Mouse (Mus musculus) mouse trophoblast stem cell (cell line): ENCODE measurements around the gene Sept11.

Experiments used
- in situ Hi-C, 2 experiments: fragments of 300-500 bp; cut with MseI, MboI; formaldehyde crosslinking; loops; 2 replicates in 1 of 2; 3 replicates in 1 of 2; pipeline ENCODE4 v1.15.1; 2025

The Sept11 gene

DNA sequence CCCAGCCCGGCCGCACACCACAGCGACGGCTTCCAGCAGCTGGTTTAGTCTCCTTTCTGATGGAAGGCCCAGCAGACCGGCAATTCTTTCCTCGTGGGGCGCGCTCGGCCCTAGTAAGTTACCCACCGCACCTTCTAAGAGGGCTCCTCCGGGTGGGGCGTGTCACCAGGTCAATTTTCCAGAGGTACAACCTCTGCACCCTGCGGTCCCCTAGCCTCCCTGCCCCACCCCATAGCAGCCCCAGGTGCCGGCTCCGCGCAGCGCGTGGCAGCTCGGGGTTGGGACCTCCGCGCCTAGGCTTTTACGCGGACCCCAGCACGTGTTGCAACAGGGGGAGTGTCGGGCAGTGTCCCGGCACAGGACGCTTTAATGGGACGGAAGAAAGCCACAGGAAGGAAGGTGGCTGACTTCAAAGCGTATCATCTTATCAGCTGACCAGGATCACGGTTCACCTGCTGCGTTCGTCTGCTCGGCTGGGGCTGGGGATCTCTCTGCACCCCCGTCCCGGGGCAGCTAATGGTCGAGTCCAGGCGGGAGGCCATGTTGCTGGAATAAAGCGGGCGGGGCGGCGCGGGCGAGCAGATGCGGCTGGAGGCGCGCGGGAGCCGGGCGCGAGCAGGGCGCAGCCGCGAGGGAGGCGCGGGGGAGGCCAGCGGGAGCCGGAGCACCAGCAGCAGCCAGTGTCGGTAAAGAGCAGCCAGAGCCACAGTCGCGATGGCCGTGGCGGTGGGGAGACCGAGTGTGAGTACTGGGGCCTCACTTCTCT is at the start of gene Sept11:
TSS of gene Sept11 (plus strand) at position 581 of the 766 bp plus-strand sequence.
- in situ Hi-C loops = no loop called here

DNA sequence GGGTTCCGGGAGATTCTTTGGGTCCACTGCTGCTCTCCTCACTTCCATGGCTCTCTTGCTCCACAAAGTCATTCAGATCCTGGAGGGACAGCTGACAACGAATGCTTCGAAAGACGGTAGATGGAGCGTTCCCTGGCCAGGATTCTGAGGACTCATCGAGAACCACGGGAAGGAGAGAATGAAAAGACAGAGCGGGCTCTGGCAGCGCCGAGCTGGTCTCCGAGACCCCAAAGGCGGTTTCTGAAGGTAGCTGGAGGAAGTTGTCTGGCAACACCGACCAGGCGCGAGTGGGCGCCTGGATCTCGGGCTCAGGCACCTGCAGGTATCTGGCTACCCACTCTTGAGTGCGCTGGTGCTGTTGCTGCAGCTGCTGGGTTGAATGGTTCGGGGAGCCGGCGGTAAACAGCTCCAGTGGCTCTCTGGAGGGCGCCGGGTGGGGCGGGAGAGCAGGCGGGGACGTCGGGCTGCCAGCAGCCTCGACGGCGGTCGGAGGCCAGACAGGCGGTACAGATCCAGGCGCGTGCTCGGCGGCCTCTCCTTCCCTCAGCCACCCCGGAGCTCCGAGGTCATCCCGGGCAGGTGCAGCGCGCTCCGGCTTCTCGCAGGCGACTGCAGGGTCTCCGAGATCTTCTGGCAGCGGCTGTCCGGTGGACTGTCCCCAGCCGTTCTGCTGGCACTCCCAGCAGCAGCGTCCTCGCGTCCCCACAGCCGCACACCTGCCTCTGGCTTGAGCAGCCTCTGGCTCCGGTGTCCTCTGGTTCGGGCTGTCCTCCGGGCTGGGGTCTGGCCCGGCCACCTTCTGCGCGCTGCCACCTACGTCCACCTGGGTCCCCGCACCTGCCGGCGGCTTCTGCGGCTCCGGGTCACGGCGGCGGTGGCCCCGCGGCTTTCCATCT is 49.3 kb upstream of the Sept11 start:
- in situ Hi-C loops = no loop called here

DNA sequence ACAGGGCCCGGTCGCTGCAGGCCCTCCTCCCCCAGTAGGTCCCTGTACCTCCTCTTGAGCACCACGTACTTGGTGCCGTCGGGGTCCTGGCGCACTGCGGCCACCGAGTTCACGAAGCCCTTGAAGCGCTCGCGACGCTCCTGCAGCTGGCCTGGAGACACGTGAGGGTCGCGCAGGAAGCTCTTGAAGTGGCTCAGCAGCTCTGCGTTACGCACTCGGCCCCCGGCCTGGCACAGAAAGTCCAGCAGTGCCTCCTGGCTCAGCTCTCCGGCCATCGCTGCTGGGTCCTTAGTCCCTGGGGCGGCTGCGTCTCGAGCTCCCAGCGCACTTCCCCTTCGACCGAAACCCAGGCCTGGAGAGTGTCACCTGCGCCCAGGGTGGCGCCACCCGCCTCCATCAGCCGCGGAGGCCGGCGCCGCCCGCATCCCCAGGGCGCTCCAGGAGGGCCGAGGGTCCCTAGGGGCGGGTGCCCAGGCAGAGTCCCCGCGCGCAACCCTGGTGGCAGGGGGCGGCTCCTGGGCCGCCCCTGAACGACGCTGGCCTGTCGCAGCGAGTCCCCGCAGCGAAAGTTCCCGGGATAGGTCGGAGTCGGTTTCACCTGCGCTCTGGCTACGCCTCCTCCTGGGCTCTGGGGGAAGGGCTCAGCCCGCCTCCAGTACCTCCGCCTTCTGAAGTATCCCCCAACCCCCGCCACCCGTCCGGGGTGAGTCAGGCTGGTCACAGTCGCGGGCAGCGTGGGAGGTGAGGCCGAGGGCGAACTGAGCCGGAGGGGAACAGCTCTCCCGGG is 48.5 kb upstream of the Sept11 start, which contains the start of gene Sowahb:
TSS of gene Sowahb (minus strand) at position 439 of the 787 bp plus-strand sequence.
- in situ Hi-C loops = no loop called here

DNA sequence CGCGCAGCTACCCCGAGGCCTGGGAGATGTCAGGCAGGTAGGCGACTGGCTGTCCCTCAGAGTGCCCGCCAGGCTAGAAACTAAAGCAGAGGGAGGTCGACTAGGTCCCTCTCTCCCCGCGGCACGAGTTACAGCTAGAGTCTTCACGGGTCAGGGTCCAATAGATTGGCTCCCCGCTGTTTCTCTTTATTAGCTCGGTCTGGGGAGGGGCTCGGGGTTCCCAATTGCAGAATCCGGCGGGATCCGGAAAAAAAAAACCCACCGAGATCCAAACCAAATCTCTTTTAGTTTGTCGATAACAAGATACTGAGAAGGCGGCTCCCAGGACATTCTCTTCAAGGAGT is 47.9 kb upstream of the Sept11 start:
- in situ Hi-C loops = no loop called here

DNA sequence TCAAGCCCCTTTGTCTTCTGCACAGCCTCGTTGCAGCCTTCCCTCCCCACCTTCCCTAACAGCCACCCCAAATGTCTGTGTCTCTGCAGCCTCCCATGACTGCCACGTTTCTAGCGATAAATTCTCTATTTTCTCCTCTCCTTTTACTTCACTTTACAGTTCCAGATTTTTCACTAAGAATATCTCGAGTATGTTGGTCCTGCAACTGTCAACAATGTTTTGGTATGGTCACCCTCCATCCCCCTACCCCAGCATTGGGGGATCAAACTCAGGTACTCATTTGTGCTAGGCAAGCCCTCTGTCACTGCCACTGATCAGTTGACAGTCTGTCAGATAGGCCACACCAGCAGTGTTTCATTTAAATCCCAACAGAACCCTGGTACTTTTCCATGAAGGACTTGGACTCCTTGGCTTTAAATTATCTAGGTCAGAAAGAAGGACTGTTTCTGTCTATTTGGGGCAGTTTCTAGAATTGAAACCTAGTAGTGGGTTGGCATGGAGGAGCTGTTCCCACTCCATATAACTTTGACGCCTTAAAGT is 46.9 kb upstream of the Sept11 start:
- in situ Hi-C loops = no loop called here

DNA sequence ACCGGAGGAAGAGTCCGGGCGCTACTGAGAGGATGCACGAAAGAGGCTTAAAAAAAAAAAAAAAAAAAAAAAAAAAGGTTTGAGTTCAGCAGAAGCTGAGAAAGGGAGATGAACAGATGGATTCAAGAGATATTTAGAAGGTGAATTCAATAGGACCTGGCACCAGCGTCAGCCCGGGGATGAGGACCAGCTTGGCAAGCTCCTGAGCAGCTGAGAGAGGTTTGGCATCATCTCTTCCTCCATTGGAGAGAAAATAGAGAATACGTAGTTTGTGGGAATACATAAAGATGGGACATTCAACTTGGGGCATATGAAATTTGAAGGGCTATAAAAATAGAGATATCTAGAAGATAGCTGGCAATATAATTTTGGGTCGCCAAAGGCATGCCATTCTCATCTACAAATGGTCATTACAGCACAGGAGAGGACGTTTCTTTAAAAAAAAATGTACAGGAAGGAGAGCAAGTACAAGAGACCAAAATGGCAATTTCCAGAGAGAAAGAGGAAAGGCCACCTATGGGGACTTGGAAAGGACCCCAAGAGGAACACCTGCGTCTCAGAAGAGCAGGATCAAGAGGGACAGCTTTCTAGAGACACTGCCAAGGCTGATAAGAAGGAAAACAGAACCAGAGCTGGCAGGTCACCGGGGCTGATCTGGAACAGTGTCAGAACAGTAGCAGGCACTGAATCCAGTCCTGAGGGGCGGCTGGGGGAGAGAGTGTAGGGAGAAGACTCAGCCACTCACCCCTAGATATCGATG is 44.6 kb upstream of the Sept11 start:
- in situ Hi-C loops = no loop called here

DNA sequence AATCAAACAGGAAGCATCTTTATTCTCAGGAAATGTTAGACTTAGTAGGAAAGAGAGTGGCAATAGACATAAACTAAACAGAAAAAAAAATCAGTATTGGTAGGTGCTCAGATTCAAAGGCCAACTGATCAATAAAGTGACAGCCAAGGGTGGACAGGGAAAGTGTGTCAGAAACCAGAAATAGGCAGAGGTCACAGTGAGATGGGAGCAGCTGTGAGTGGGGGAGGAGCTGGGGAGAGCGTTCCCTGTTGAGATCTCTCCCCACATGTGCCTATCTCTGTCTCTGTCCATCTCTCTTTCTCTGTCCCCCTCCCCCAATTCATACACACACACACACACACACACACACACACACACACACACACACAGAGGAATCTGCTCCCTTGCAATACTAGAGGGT is 43.3 kb upstream of the Sept11 start:
- in situ Hi-C loops = loop anchor here (5.0 to 25.0 kb wide), 2 partner anchors 112 kb away; no protein-coding TSS in a partner anchor

DNA sequence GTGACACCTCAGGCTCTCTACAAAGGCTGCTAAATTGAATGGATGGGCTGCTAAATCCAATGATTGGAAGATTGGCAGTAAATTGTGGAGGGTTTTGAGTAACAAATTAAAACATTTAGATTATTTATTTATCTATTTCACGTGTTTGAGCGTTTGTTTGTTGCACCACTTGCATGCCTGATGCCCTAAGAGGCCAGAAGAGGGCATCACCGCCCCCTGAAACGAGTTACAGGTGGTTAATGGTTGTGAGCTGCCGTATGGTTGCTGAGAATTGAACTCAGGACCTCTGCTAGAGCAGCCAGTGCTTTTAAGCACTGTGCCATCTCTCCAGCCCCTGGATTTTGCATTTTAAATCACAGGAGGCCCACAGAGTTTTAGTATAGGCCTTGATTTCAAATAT is 42.2 kb upstream of the Sept11 start:
- in situ Hi-C loops = loop anchor here (5.0 to 25.0 kb wide), 2 partner anchors 111 kb away; no protein-coding TSS in a partner anchor

DNA sequence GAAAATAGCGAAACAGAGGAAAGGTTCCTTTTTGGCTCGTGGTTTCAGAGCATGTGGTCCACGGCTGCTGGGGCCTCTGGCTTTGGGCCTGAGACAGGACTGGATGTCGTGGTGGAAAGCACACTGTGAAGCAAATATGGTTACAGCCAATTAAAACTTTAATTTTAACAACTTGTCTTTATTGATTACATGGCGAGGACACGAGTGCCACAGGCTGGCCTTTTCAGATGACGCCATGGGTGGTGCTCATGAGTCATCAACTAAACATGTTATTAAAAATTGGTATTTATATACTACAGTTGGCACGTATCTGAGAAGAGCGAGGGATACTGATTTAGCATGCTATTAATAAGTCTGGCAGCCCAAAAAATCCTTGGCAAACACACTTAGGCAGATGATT is 41.3 kb upstream of the Sept11 start:
- in situ Hi-C loops = loop anchor here (5.0 to 25.0 kb wide), 2 partner anchors 110 kb away; no protein-coding TSS in a partner anchor

DNA sequence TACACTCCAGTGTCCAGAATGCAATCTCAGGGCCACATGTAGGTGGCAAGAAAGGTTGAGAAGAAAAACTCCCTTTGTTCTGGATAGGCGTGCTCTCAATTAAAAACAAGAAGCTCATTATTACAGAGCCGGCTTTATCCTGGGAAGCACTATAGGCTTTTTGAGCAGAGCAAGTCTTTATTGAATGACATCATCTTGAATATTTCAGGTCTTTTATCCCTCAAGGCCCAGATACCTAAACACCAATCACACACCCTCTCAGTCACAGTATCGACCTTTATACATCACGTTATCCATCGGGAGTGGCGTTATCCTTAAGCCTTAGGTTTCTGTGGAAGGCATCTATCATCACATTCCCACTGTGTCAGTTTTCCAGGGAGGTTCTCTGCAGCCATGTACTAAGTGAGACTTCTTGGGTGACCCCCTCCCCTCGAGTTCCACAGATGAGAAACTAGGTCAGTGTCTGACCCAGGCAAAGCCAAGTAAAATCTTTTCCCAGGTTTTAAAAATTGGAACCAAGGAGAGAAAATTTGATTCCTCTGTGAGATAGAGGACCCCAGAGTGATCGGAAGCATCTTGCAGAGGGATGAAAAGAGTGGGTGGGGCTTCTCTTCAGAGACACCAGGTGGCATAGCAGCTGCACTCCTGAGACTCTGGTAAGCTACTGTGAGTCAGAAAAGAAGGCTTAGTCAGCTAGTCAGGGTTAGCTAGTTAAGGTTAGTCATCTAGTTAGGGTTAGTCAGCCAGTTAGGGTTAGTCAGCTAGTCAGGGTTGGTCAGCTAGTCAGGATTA is 39.4 kb upstream of the Sept11 start:
- in situ Hi-C loops = loop anchor here (5.0 to 25.0 kb wide), 2 partner anchors 108 kb away; no protein-coding TSS in a partner anchor

DNA sequence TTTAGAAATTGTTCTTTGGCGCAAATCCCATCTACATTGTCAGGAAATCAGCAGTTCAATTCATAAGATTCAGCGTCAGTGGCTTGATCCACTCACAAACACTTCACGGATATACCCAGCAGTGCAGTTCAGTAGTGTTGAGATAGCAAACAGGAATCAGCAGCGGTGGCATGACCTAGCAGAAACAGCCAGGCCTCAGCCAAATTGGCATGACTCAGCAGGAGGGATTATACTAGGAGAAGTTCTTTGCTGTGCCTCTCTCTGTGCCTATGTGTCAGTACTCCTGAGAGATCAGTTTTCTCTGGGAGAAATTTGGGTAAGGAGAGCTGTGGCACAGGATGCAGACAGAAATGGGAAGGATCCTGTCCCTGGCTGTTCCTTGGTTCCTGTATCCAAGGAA is 32.4 kb upstream of the Sept11 start:
- in situ Hi-C loops = loop anchor here in 1 of 2 experiments (25.0 kb wide), 1 partner anchor 101 kb away; no protein-coding TSS in a partner anchor

DNA sequence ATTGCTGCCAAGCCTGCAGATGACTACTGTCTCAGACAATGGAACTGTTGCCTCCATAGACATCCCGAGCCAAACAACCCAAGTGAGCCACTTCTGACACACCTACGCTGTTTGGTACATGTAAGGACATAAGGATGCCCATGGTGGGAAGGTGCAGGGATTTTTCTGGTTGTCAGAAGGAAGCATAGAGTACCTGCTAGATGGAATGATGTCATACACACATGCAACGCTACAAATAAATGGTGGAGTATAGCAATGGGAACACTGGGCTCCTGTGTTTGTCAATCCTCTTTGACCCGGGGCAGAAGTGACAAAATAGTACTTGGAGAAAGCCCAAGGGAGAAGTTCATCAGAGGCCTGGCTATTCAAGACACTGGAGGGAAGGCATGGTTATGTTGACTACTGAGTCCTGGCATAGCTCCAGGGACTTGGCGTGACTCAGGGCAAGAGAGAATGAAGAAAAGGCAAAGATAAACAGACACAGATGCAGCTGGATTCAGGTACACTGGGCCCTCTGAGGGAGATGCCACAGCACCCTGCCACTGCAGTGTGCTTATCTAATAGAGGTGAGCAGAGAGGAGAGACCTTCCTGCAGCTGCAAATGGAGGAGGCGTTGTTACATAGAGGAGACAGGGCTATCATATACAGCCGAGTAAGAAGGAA is 15.4 kb upstream of the Sept11 start:
- in situ Hi-C loops = no loop called here

DNA sequence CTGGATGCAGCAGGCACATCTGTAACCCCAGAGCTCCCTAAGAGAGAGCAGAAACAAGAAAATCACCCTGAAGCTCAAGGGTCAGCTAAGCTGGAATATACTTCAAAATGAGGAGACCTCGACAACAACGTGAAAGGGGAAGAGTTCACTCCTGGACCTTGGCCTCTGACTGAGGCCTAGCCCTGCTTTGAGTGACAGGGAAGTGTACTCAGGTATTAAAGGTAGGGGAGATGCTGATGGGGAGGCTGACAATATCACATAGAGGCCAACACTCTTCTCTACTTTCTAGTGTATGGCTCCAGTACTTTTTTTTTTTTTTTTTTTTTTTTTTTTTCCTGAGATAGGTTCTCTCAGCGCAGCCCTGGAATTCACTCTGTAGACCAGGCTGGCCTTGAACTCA is 13.6 kb upstream of the Sept11 start:
- in situ Hi-C loops = no loop called here

DNA sequence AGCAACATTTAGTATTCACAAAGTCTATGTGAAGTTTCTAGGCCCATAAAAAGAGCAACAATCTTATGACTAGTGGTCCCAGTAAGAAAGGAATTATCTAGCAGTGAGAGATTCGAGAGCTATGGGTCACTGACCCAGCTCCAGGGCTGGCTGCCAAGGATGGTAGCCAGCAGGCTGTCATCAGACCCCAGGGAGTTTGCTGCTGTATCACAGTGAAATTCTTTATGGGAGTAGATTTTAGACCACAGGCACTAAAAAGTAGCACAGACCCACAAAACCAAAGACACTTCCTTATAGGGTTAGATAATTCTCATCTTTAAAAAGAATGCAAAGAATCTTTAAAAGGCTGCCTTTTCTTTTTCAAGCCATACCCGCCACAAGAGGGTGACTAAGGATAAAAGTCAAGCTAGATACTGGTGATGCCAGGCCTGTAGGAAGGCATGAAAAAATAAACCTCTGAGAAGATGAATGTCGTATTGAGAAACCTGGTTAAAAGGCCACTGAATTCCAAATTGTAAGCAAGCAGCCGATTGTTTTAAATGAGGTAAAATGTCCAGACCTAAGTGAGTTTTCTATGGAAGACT is 8.1 kb upstream of the Sept11 start:
- in situ Hi-C loops = no loop called here

DNA sequence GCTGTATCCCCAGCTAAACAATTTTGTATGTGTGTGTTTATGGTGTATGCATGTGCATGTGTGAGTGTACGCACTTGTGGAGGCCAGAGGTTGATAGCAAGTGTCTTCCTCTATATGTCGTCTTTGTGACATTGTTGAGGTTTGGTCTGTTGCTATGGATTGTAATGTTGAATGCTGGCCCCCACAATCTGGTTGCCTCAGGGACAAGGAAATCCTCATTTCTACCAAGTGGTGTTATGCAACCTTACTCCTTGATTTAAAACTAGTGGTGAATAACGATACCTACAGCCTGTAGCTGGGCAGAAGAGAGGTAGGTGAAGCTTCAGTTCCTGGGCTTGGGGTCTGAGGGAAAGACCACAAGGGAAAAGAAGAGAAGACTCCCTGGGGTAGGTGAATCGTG is 7.3 kb upstream of the Sept11 start:
- in situ Hi-C loops = no loop called here

DNA sequence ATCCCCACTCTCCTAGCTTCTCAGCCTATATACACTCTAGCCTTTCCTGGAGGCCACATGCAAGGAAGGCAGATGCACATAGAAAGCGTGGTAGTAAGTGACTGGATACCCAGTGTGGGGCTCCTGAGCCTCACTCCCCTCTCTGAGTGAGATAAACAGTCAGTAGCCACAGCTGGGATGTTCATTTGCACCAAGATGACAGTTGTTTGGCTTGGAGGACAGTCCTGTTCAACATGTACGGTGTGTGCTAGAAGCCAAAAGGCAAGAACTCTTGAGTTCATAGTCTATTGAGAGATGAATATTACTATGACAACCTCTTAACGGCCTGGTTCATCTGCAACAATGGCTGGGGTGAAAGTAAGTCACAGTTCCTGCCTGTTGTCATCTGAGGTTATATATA is 2.0 kb upstream of the Sept11 start:
- in situ Hi-C loops = no loop called here

DNA sequence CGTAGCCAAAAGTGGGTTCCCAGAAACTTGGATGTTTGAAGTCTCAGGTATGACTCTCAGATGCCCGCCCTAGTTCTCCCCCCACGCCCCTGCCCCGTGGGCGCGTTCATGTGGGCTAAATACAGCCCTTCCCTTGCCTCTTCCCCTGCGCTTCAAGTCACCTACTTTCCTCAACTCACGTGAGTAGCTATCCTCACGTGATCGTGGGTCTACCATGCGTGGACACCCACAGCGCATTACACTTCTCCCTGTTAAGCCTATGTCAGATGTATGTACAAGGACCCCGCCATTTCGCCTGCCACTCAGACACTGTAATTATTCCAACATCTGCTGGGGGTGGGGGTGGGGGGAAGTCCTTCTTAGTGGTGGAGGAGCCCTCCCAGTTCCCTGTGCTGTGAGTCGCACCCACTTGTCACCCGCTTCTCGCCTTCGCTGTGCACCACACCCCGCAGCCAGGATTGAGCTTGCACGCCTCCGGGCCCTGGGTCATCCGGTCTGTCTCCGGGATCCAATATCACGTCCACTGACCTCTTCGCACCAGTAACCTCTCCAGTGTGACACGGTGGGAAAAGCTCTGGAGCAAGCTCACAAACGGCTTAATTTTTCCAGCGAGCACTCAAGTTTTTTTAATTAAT is 973 bp upstream of the Sept11 start:
- in situ Hi-C loops = no loop called here
